Mouse (Mus musculus): ENCODE data around the gene Znrf4. TPM values are rescaled to one million over a fixed set of nuclear protein-coding genes. Genes with fewer than 3 reads are reported as not detected.

Gene Znrf4
- polyA plus RNA-seq, 1 experiment from 2014 or later, result not detected

DNA sequence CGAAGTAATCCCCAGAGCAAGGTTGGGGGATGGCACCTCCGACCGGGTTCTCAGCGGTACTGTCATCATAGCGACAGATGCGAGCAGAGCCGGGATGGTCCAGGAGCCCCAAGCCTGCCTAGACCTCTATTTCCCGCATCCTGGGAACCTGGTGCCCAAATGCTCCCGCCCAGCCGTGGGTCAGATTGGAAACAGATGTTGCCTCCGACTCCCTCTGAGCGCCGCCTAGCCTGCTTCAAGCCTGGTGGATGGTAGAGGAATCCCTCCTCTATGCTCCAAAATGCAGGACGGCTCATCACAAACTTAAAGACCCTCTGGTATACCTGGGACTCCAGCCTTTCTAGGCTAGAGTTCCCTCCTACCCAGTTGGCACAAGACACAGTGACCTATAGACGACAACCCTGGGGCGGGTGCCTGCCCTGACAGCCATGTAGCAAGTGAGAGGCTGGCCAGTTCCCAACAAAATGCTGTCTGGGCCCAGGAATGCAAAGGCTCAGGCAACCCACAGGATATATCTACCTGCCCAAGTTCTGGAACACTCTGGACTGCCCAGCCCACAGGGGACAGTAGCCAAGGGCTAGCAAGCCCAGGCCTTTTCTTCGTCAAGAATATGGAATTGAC lies 49.3 kb downstream of the Znrf4 start:
- WGBS, result 3% methylated on average over 17 of the region's 17 CpGs
- H3K4me2 ChIP-seq (ENCODE audit: low read length), result peak overlapping the region; percentile 92

DNA sequence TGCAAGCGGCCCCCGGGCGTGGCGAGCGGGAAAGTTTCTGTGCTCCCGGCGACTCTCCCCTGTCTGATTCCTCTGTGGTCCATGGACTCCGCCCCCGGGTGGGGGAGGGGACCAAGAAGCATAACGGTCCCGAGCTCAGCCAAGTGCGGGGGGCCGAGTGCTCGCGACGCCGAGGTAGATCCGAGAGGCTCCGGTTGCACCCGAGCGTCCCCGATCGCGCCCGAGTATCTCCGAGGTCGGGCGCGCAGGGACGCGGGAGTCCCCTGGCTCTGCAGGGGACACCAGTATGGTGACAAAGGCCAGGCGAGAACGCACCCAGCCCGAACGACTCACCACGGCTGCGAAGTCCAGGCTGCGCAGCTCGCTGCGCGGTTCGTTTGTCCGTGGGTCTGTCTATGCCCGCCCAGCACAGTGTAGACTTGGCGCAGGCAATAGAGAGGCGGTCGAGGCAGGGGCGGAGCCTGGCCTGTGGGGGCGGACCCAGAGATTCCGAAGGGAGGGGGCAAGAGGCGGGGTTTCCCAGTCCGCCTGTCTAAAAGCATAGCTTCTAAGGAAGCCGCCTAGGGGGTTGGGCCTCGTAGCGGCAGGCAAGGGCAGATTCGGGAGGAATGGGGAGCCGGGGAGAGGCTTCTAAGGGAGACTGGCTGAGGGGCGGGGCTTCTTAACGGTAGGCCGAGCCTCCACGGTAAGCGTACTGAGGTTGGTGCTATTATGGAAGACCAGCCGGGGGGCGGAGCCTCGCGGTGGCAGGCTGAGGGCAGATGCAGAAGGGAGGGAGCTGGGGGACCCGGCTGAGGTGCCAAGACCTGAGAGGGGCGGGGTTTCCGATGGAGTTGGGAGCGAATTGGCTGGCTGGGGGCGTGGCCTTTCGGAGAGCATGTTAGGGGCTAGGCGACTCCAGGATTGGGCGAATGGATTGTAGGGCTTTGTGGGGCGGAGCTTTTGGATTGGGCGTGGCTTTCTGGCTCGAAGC lies 50.2 kb downstream of the Znrf4 start:
- peak; percentile 100 for DNase-seq (ENCODE audit: low spot score)
- Histone ChIP-seq H3K4me2 (ENCODE audit: low read length) (peak overlapping the region; percentile 92), H3K36me3 (ENCODE audit: insufficient read depth, low read length) (peaks cover 3% of the 10 kb centered on the region; the same call in 1 of the 2 replicates), H3K9ac (ENCODE audit: low read depth, low read length) (peak overlapping the region; percentile 67), H3K27me3 (ENCODE audit: insufficient read depth, low read length) (no peaks in the 10 kb centered on the region), H3K4me1 (replicated peaks; ENCODE audit: insufficient read depth, low read length) (peaks cover 25% of the 10 kb centered on the region), H3K4me3 (replicated peaks; ENCODE audit: low read depth, low read length) (peak overlapping the region; percentile 59), H3K9me3 (replicated peaks; ENCODE audit: low read length) (no peaks in the 10 kb centered on the region), H3K27ac (peak overlapping the region; percentile 96)
- under 1% methylated on average over 77 of the region's 77 CpGs for WGBS
- ATAC-seq (replicated peaks; ENCODE audit: low FRiP score, low read depth), result peak; percentile 91
- 0 out of 2 replicates have a peak, but pooled peaks have one; percentile 1 for TF ChIP-seq CTCF (IDR thresholded peaks at IDR 0.05; ENCODE audit: low read depth)

More for the DNA sequence above, 49.3 kb downstream of the Znrf4 start:
- Histone ChIP-seq H3K4me3 (replicated peaks; ENCODE audit: low read depth, low read length) (peak overlapping the region; percentile 59), H3K9me3 (replicated peaks; ENCODE audit: low read length) (no peaks in the 10 kb centered on the region), H3K36me3 (ENCODE audit: insufficient read depth, low read length) (no peaks in the 10 kb centered on the region; the same call in 1 of the 2 replicates), H3K9ac (ENCODE audit: low read depth, low read length) (peak overlapping the region; percentile 54), H3K27ac (peak overlapping the region; percentile 96), H3K4me1 (replicated peaks; ENCODE audit: insufficient read depth, low read length) (peaks cover 31% of the 10 kb centered on the region), H3K27me3 (ENCODE audit: insufficient read depth, low read length) (no peaks in the 10 kb centered on the region)
- ATAC-seq (replicated peaks; ENCODE audit: low FRiP score, low read depth) (no peak), DNase-seq (ENCODE audit: low spot score) (no peak)
- TF ChIP-seq CTCF (IDR thresholded peaks at IDR 0.05; ENCODE audit: low read depth), result peak; percentile 17; the same call in 1 of the 2 replicates

Other genes with a start within 250 kb of the Znrf4 start
- gene Ticam1, start 235.6 kb downstream of the Znrf4 start, polyA plus RNA-seq (2015; fragmentation: Nextera tagmentation; extraction: Ambion mirVana), result 6.9 and 7.7 TPM in 2 replicates
- 69.6 and 75.2 TPM in 2 replicates for gene Plin3, start 219.6 kb downstream of the Znrf4 start, polyA plus RNA-seq (2015; fragmentation: Nextera tagmentation; extraction: Ambion mirVana)
- not detected in 2 replicates for gene Arrdc5, start 212.1 kb downstream of the Znrf4 start, polyA plus RNA-seq (2015; fragmentation: Nextera tagmentation; extraction: Ambion mirVana)
- gene Uhrf1, start 209.1 kb downstream of the Znrf4 start, polyA plus RNA-seq (2015; fragmentation: Nextera tagmentation; extraction: Ambion mirVana), result 54.3 and 67.3 TPM in 2 replicates
- gene Kdm4b, start 186.4 kb downstream of the Znrf4 start, polyA plus RNA-seq (2015; fragmentation: Nextera tagmentation; extraction: Ambion mirVana), result 22.4 and 23.1 TPM in 2 replicates
- gene Ptprs, start 35.9 kb downstream of the Znrf4 start, polyA plus RNA-seq (2015; fragmentation: Nextera tagmentation; extraction: Ambion mirVana), result 44.7 and 45.3 TPM in 2 replicates
- gene Gm20219, start 42.0 kb upstream of the Znrf4 start, polyA plus RNA-seq (2015; fragmentation: Nextera tagmentation; extraction: Ambion mirVana), result 0.93 and 1.1 TPM in 2 replicates
- gene Safb2, start 72.2 kb upstream of the Znrf4 start, polyA plus RNA-seq (2015; fragmentation: Nextera tagmentation; extraction: Ambion mirVana), result 35.7 and 43.4 TPM in 2 replicates
- 61.0 and 65.9 TPM in 2 replicates for gene Safb, start 72.4 kb upstream of the Znrf4 start, polyA plus RNA-seq (2015; fragmentation: Nextera tagmentation; extraction: Ambion mirVana)
- 395 and 467 TPM in 2 replicates for gene 2410015M20Rik, start 97.3 kb upstream of the Znrf4 start, polyA plus RNA-seq (2015; fragmentation: Nextera tagmentation; extraction: Ambion mirVana)
- 2,445 and 2,952 TPM in 2 replicates for gene Rpl36, start 101.0 kb upstream of the Znrf4 start, polyA plus RNA-seq (2015; fragmentation: Nextera tagmentation; extraction: Ambion mirVana)
- gene Lonp1, start 114.5 kb upstream of the Znrf4 start, polyA plus RNA-seq (2015; fragmentation: Nextera tagmentation; extraction: Ambion mirVana), result 45.4 and 46.8 TPM in 2 replicates
- 0.78 and 1.0 TPM in 2 replicates for gene Catsperd, start 115.7 kb upstream of the Znrf4 start, polyA plus RNA-seq (2015; fragmentation: Nextera tagmentation; extraction: Ambion mirVana)
- 57.4 and 58.8 TPM in 2 replicates for gene Ranbp3, start 160.9 kb upstream of the Znrf4 start, polyA plus RNA-seq (2015; fragmentation: Nextera tagmentation; extraction: Ambion mirVana)
- 683 and 742 TPM in 2 replicates for gene Ndufa11, start 205.3 kb upstream of the Znrf4 start, polyA plus RNA-seq (2015; fragmentation: Nextera tagmentation; extraction: Ambion mirVana)
- gene Vmac, start 205.6 kb upstream of the Znrf4 start, polyA plus RNA-seq (2015; fragmentation: Nextera tagmentation; extraction: Ambion mirVana), result 24.4 and 27.4 TPM in 2 replicates
- gene Nrtn, start 245.1 kb upstream of the Znrf4 start, polyA plus RNA-seq (2015; fragmentation: Nextera tagmentation; extraction: Ambion mirVana), result 8.7 and 11.8 TPM in 2 replicates

Data from kidney, postnatal 0 days (tissue).